Mouse (Mus musculus) layer of hippocampus, adult 2 months (tissue): ENCODE data around the gene Sparc. TPM values are rescaled to one million over a fixed set of nuclear protein-coding genes. Genes with fewer than 3 reads are reported as not detected.

Source experiments
- DNase-seq, 2 experiments: peaks; one replicate each; pipeline ENCODE4 v3.0.0; 2022; ENCODE audit warnings: low spot score in 2 of 2
- H3K27ac ChIP-seq: fragments of 200-600 bp; 2 replicates; pipeline ENCODE4 v1.8.1; 2022
- H3K4me3 ChIP-seq: fragments of 200-600 bp; 2 replicates; pipeline ENCODE4 v1.8.1; 2022; ENCODE audit warnings: mild to moderate bottlenecking
- CTCF ChIP-seq: fragments of 200-600 bp; conservative IDR thresholded peaks from 2 replicates; pipeline ENCODE4 v1.8.1; 2022; ENCODE audit warnings: antibody characterized with exemption, mild to moderate bottlenecking, moderate library complexity
- total RNA-seq, 2 experiments: library from RNA; stranded (reverse); gene quantifications; 2 replicates each; pipeline ENCODE4 v1.2.3; 2021

The Sparc gene
- total RNA-seq, 2 experiments from 2014 or later: 274 to 288 TPM

DNA sequence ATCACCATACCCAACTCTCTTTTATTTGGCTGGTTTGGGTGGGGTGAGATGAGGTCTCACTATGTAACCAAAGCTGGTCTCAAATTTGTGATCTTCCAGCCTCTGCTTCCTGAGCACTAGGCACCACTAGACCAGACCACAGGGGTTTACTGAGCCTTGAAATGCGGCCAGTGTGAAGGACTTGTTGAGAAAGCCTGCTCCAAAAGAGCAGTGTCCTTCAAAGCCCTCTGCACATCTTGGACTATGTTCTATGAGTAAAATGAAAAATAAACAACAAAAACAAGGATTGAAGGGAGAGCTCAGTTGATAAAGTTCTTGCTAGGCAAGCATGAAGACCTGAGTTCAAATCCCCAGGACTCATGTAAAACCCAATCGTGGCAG lies 9.6 kb downstream of the Sparc start:
- no peak for TF ChIP-seq CTCF
- no peak overlapping the region for H3K4me3 ChIP-seq
- H3K27ac ChIP-seq: no peak overlapping the region
- DNase-seq: no peak

DNA sequence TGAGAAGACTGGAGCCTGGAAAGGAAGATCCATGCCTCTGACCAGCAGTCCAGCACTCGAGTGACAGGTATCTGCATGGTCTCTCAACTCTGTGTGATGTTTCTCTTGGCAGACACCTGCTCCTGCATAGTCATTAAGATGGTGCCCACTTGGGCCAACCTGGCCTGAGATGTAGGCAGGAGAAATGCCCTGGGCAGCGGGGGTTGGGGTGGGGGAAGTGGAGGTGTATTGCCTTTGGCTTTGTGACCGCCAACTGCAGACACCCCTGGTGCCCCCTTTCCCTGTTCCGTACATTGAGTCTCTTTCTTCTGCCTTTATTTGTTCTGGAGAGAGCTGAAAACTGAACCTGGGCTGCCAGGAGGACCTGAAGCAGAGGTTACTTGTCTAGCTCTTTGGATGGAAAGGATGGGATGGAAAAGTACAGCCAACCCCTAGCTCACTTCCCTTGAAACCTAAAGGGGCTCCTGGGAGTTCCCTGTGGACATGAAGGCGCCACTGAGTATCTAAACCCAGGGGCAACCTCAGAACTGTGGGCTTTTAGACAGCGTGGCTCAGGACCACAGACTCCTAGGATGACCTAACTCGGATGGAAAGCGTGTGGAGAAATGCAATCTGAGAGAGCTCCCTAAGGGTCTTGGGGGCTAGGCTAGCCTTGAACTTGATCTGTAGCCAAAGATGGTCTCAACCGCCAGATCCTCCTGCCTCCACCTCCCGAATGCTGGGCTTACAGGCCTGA lies 10.1 kb downstream of the Sparc start:
- no peak overlapping the region for H3K4me3 ChIP-seq
- TF ChIP-seq CTCF: no peak
- no peak for DNase-seq
- H3K27ac ChIP-seq: peak overlapping the region; percentile 14; the same call in 1 of the 2 replicates

- DNase-seq: no peak
- no peak for TF ChIP-seq CTCF
- Histone ChIP-seq H3K4me3 (no peak overlapping the region), H3K27ac (peak overlapping the region; percentile 36; the same call in 1 of the 2 replicates)
Observed at GRCm38 (mm10) chr11:55412034-55412433, 10.9 kb downstream of the Sparc start.

GRCm38 (mm10) chr11:55410502-55410901 lies 12.5 kb downstream of the Sparc start:
- DNase-seq: no peak
- H3K27ac ChIP-seq: peak overlapping the region; percentile 43; the same call in 1 of the 2 replicates
- no peak for TF ChIP-seq CTCF
- no peak overlapping the region for H3K4me3 ChIP-seq

DNA sequence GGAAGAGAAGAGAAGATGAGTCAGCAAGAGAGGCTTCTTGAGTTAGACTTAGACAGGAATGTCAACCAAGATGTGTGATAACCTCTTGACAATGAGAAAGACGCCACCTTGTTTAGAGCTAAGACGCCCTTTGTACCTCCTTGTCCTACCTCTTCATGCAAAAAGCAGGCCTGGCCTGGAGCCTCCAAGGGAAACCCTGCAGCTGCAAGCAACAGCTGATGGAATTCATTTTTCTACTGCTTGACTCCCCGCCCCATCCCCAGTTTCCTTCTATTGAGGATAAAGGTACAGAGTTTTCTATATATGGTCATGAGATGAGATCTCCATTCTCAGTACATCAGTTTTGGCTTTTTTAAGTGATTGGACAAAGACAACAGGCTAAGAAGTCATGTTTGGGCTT lies 13.0 kb downstream of the Sparc start:
- Histone ChIP-seq H3K4me3 (no peak overlapping the region), H3K27ac (0 out of 2 replicates have a peak overlapping the region, but pooled peaks have one; percentile 7)
- no peak for TF ChIP-seq CTCF
- DNase-seq: no peak

DNA sequence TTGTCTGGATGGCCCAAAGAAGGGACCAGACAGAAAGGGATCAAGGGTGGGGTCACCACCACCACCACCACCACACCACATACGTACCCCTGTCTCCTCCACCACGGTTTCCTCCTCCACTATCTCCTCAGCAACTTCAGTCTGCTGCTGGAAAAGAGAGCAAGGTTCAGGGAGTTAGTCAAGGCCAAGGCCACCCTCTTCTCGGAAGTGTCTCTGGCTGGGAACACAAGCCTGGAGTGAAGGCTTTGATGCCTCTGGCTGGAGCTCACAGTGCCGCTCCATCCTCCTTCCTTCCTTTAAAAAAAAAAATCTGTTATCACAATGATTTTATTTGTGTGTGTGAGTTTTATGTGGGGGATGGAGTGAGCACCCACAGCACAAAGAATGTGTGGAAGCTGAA lies 15.8 kb downstream of the Sparc start:
- Histone ChIP-seq H3K4me3 (no peak overlapping the region), H3K27ac (peak overlapping the region; percentile 55; the same call in 1 of the 2 replicates)
- no peak for TF ChIP-seq CTCF
- no peak for DNase-seq

DNA sequence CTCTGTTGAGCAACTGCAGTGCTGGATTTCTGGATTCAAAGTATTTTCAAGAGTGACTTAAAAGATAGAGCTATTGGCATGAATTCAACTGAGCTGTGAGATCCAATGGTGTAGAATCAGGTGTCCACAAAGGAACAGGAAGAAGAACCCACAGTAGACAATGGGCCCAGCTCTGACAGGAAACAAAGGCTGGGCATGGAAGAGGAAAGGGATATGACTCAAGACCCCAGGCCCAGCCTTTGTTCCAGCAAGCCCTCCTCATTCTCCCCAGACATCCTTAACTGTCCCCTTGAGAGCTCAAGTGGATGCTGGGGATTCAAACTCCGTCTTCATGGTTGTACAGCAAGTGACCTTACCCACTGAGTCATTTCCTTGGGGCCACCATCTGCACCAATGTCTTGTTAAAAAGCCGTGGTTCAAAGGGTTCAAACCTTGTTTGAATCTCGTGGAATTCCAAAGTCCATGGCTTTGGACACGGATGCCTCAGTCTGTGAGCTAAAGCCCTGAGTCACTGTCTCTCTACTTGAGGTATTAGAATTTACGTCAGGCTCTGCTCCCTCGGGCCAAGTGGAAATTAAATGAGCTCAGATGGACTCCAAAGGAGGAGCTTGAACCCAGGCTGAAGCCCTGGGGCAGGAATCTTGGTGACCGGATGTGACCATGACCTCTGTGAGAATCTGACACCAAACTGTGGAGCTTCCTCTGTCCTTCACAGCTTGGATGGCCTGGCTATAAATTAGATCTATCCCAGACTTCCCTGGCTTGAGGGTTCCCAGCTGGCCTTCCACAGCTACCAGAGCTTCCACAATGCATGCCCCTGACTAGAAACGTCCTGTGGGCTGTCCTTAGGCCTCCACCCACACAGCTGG lies 17.1 kb downstream of the Sparc start:
- no peak for DNase-seq
- no peak overlapping the region for H3K4me3 ChIP-seq
- TF ChIP-seq CTCF: no peak
- peak overlapping the region; percentile 64; the same call in 1 of the 2 replicates for H3K27ac ChIP-seq

GRCm38 (mm10) chr11:55404659-55405457 lies 18.1 kb downstream of the Sparc start:
- DNase-seq: no peak
- no peak overlapping the region for H3K4me3 ChIP-seq
- TF ChIP-seq CTCF: peak; percentile 26; the same call in 1 of the 2 replicates
- H3K27ac ChIP-seq: peak overlapping the region; percentile 64

- Histone ChIP-seq H3K4me3 (no peak overlapping the region), H3K27ac (no peak overlapping the region)
- no peak for TF ChIP-seq CTCF
- DNase-seq: no peak
Observed at GRCm38 (mm10) chr11:55400863-55401262, 22.1 kb downstream of the Sparc start.

DNA sequence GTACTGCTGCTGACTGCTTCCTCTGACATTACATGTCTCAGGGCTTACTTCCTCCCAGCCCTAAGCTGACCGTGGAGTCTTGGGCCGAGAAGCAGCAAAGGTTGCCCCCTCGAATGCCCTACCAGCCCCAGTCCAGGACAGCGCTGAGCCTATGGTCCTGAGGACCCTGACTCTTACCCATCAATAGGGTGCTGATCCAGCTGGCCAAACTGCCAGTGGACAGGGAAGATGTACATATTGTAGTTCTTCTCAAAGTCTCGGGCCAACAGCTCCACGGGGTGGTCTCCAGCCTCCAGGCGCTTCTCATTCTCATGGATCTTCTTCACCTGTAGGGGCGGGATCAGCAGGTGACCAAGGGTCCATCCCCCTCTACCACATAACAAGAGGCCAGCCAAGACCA lies 24.6 kb downstream of the Sparc start:
- no peak overlapping the region for H3K27ac ChIP-seq
- TF ChIP-seq CTCF: no peak
- no peak for DNase-seq
- no peak overlapping the region for H3K4me3 ChIP-seq

DNA sequence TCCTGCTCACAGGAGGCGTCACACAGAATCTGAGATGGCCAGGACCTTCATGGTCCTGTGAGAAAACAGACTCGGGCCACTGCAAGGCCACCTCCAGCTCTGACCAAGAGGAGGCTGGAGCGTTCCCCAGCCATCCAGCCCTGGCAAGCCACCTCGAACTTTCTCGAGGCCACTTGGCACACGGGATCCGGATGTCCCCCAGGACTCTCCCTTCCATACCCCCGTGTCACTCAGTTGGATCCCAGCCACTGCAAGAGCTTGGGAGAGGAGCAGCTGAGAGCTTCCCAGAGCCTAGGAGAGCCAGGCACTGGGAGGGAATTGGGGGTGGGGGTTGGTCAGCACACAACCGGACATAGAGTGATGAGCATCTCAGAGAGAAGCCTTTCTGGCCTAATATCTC lies 25.5 kb downstream of the Sparc start:
- H3K27ac ChIP-seq: peak overlapping the region; percentile 36; the same call in 1 of the 2 replicates
- DNase-seq: no peak
- TF ChIP-seq CTCF: no peak
- H3K4me3 ChIP-seq: no peak overlapping the region

DNA sequence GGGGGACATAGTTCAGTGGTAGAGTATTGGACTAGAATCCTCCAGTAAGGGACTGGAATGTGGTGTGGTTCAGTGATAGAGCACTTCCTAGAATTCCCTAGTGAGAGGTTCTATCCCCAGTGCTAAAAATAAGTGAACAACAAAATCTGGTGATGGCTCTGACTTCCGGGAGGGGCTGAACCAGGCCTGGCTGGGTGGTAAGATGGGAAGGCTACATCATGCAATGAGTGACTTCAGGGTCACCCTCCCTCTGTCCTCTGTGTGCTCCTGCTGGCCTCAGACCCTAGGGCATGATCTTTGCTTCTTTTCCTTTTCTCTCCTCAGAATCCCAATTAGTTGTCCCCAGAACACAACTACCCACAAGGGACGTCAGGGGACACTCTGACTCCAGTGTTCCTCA lies 25.9 kb downstream of the Sparc start:
- no peak for DNase-seq
- TF ChIP-seq CTCF: no peak; the same call in 1 of the 2 replicates
- no peak overlapping the region for H3K4me3 ChIP-seq
- H3K27ac ChIP-seq: peak overlapping the region; percentile 36; the same call in 1 of the 2 replicates
